Mouse (Mus musculus): ENCODE results near the gene Mark1. TPM values are rescaled to one million over a fixed set of nuclear protein-coding genes. Genes with fewer than 3 reads are reported as not detected.

The Mark1 gene
- total and polyA plus RNA-seq, 2 experiments from 2014 or later, result 14.3 to 78.2 TPM

DNA sequence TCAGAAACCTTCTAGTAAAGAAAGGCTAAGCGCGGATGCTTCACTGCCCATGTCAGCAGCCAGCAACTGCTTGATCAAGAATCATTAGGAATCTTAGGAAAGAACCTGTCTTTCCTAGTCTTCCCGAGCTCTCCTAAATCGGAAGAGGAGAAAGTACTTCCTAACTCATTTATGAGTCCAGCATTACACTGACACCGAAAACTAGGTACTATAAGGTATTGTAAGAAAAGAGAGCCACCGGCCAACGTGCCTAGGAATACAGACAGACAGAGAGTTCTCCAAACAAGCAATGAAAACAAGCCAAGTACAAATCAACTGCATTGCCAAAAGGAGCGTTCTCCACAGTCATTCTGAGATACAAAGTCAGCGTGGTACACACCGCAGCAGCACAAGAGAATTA is 8.2 kb downstream of the Mark1 start:
- Histone ChIP-seq H3K36me3 (ENCODE audit: insufficient read depth) (no peaks in the 10 kb centered on the region), H3K4me2 (ENCODE audit: low read depth) (no peak overlapping the region), H3K27ac (ENCODE audit: low read depth, low read length) (no peak overlapping the region), H3K9ac (no peak overlapping the region), H3K27me3 (ENCODE audit: insufficient read depth, low read length) (no peaks in the 10 kb centered on the region), H3K4me3 (ENCODE audit: low read depth, low read length) (no peak overlapping the region), H3K4me1 (ENCODE audit: insufficient read depth) (peaks cover 6% of the 10 kb centered on the region; the same call in 1 of the 2 replicates), H3K9me3 (ENCODE audit: low read length) (no peaks in the 10 kb centered on the region)
- no peak for TF ChIP-seq CTCF (IDR thresholded peaks at IDR 0.05; ENCODE audit: low read depth)
- WGBS, result 81% methylated on average over 10 of the region's 10 CpGs
- DNase-seq, result no peak
- ATAC-seq, result no peak

GRCm38 (mm10) chr1:184986748-184987147 is 12.6 kb downstream of the Mark1 start:
- Histone ChIP-seq H3K27ac (ENCODE audit: low read depth, low read length) (no peak overlapping the region), H3K27me3 (ENCODE audit: insufficient read depth, low read length) (no peaks in the 10 kb centered on the region), H3K9ac (no peak overlapping the region), H3K9me3 (ENCODE audit: low read length) (no peaks in the 10 kb centered on the region), H3K4me2 (ENCODE audit: low read depth) (no peak overlapping the region), H3K4me1 (ENCODE audit: insufficient read depth) (peaks cover 6% of the 10 kb centered on the region; the same call in 1 of the 2 replicates), H3K4me3 (ENCODE audit: low read depth, low read length) (no peak overlapping the region), H3K36me3 (ENCODE audit: insufficient read depth) (no peaks in the 10 kb centered on the region)
- ATAC-seq (no peak), DNase-seq (no peak)
- TF ChIP-seq CTCF (IDR thresholded peaks at IDR 0.05; ENCODE audit: low read depth), result no peak
- WGBS, result 14% methylated on average over 2 of the region's 2 CpGs

- TF ChIP-seq CTCF (IDR thresholded peaks at IDR 0.05; ENCODE audit: low read depth), result no peak
- WGBS, result 69% methylated on average over 2 of the region's 2 CpGs
- Histone ChIP-seq H3K36me3 (ENCODE audit: insufficient read depth) (no peaks in the 10 kb centered on the region), H3K4me2 (ENCODE audit: low read depth) (no peak overlapping the region), H3K27me3 (ENCODE audit: insufficient read depth, low read length) (no peaks in the 10 kb centered on the region), H3K9ac (no peak overlapping the region), H3K27ac (ENCODE audit: low read depth, low read length) (no peak overlapping the region), H3K4me1 (ENCODE audit: insufficient read depth) (peaks cover 3% of the 10 kb centered on the region; the same call in 1 of the 2 replicates), H3K9me3 (ENCODE audit: low read length) (no peaks in the 10 kb centered on the region), H3K4me3 (ENCODE audit: low read depth, low read length) (no peak overlapping the region)
- ATAC-seq (no peak), DNase-seq (no peak)
Observed at GRCm38 (mm10) chr1:184984723-184985122, 14.6 kb downstream of the Mark1 start.

DNA sequence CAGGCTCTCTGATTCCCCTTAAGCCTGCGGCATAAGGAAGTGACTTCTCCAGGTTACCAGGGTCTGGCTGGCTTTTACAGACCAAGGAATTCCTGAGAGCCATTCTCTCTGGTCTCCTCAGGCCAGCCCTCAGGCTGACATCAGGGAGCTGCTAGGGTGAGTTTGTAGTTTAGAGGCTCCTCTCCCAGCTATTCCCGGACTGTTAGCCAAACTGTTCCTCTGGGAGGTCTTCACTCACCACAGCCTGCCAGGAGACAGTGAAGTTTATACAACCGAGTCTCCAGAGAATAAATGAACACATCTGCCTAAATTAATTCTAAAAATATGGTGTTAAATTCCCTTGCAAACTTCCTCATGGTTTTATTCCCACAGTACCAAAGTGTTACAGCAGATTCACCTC is 15.6 kb downstream of the Mark1 start:
- ATAC-seq, result no peak
- 65% methylated on average over 3 of the region's 3 CpGs for WGBS
- no peaks in the 10 kb centered on the region for H3K9me3 ChIP-seq (ENCODE audit: low read length)
- no peak for TF ChIP-seq CTCF (IDR thresholded peaks at IDR 0.05; ENCODE audit: low read depth)
- H3K36me3 ChIP-seq (ENCODE audit: insufficient read depth), result no peaks in the 10 kb centered on the region
- H3K4me3 ChIP-seq (ENCODE audit: low read depth, low read length), result no peak overlapping the region
- no peak overlapping the region for H3K27ac ChIP-seq (ENCODE audit: low read depth, low read length)
- H3K4me1 ChIP-seq (ENCODE audit: insufficient read depth), result no peaks in the 10 kb centered on the region
- H3K4me2 ChIP-seq (ENCODE audit: low read depth), result no peak overlapping the region
- H3K27me3 ChIP-seq (ENCODE audit: insufficient read depth, low read length), result no peaks in the 10 kb centered on the region
- no peak overlapping the region for H3K9ac ChIP-seq
- DNase-seq, result no peak

GRCm38 (mm10) chr1:184972214-184972776 is 27.1 kb downstream of the Mark1 start:
- Histone ChIP-seq H3K27ac (ENCODE audit: low read depth, low read length) (no peak overlapping the region), H3K36me3 (ENCODE audit: insufficient read depth) (no peaks in the 10 kb centered on the region), H3K27me3 (ENCODE audit: insufficient read depth, low read length) (no peaks in the 10 kb centered on the region), H3K9me3 (ENCODE audit: low read length) (no peaks in the 10 kb centered on the region), H3K4me1 (ENCODE audit: insufficient read depth) (no peaks in the 10 kb centered on the region), H3K4me3 (ENCODE audit: low read depth, low read length) (no peak overlapping the region), H3K4me2 (ENCODE audit: low read depth) (no peak overlapping the region), H3K9ac (no peak overlapping the region)
- DNase-seq (no peak), ATAC-seq (no peak)
- WGBS, result 42% methylated on average over 8 of the region's 8 CpGs
- TF ChIP-seq CTCF (IDR thresholded peaks at IDR 0.05; ENCODE audit: low read depth), result no peak

DNA sequence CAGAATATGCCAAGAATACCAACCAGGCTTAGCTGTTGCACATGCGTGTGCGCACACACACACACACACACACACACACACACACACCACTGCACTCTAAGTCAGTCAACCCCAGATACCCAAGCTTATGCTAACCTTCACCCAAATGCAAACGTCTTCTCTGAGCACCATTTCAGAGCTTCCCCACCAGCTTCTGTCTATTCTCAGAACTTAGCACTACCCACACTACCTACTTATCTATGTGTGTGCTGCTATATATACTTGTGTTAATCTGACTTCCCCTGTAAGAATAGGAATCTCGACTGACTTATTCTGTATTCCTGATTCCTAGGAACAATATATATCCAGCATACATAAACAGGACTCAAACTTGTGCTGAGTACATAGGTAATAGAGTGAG is 30.0 kb downstream of the Mark1 start:
- DNase-seq, result no peak
- no peak overlapping the region for H3K4me2 ChIP-seq (ENCODE audit: low read depth)
- ATAC-seq, result no peak
- H3K27ac ChIP-seq (ENCODE audit: low read depth, low read length), result no peak overlapping the region
- no peak overlapping the region for H3K4me3 ChIP-seq (ENCODE audit: low read depth, low read length)
- H3K9me3 ChIP-seq (ENCODE audit: low read length), result no peaks in the 10 kb centered on the region
- H3K9ac ChIP-seq, result no peak overlapping the region
- no peak for TF ChIP-seq CTCF (IDR thresholded peaks at IDR 0.05; ENCODE audit: low read depth)
- WGBS, result 89% methylated on average over 4 of the region's 4 CpGs
- no peaks in the 10 kb centered on the region for H3K27me3 ChIP-seq (ENCODE audit: insufficient read depth, low read length)
- H3K4me1 ChIP-seq (ENCODE audit: insufficient read depth), result no peaks in the 10 kb centered on the region
- no peaks in the 10 kb centered on the region for H3K36me3 ChIP-seq (ENCODE audit: insufficient read depth)

DNA sequence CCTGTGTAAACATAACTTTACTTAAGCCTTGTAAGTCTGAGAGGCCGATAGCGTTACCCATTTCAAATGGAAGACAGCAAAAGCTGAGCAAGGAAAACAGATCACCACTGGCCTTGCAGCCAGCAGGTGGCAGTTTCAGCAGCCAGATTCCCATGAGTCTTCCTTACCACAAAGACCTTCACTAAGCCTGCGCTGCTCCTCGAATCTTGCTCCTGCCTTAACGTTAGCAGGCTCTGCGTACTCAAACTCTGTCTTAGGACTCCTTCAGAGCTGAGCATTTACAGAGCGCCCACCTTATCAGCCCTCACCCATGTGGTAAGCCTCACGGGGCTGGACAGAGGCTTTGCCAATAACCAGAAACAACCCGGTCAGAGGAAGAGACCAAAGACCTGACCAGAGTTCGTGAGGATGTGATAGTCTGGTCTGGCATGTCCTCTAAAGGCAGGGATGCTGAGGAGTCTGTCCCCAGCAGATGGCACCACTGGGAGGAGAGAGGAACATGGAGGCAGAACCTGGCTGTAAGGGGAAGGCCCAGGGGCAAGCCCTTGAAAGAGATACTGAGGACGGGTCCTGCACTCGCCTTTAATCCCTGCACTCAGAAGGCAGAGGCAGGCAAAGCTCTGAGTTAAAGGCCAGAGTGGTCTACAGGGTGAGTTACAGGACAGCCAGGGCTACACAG is 33.5 kb downstream of the Mark1 start:
- no peak overlapping the region for H3K9ac ChIP-seq
- H3K9me3 ChIP-seq (ENCODE audit: low read length), result no peaks in the 10 kb centered on the region
- peak; percentile 57 for TF ChIP-seq CTCF (IDR thresholded peaks at IDR 0.05; ENCODE audit: low read depth)
- DNase-seq (peak; percentile 46), ATAC-seq (no peak; the same call in 1 of the 2 replicates)
- no peaks in the 10 kb centered on the region for H3K36me3 ChIP-seq (ENCODE audit: insufficient read depth)
- no peak overlapping the region for H3K4me3 ChIP-seq (ENCODE audit: low read depth, low read length)
- 57% methylated on average over 12 of the region's 12 CpGs for WGBS
- H3K27me3 ChIP-seq (ENCODE audit: insufficient read depth, low read length), result no peaks in the 10 kb centered on the region
- H3K4me2 ChIP-seq (ENCODE audit: low read depth), result no peak overlapping the region
- no peaks in the 10 kb centered on the region for H3K4me1 ChIP-seq (ENCODE audit: insufficient read depth)
- no peak overlapping the region for H3K27ac ChIP-seq (ENCODE audit: low read depth, low read length)
